Mouse (Mus musculus): ENCODE data around the gene Zfp616.

Zfp616 gene

DNA sequence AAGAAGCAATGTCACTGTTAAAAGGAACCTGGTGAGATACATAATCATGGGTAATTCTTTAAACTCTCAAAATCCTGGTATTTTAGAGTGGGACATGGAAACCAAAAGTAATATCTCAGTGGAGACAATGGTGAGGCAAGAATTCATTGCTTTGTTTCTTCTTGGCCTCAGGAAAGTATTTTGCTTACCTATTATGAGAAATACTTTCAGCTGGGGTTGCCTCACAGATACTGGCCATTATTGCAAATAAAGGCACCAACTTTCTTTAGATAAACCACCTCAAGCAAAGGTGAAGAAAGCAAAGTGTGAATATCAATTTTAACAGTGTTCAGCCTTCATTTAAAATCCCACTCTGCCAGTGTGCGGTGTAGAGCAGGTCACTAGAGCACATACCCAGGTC, at the start of gene Zfp616:
Zfp616 (plus strand) TSS at position 301 of the 400 bp plus-strand sequence.
- DNase-seq (ENCODE audit: low read depth, low spot score): no peak

DNA sequence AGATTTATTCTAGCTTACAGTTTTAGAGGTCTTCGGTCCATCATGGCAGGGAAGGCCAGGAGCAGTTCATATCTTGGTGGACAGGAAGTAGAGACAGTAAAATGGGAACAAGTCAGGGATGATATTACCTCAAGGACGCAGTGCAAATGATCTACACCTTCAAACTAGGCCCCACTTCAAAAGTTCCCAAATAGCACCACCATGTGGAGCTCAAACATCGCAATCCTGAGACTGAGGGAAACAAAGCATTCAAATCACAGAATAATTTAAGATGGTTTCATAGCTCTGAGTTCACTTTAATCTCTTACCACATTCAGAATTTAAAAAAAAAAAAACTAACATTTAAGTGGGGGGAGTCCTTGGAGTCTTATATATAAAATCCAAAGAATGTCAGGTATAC, 18.4 kb upstream of the Zfp616 start:
- DNase-seq (ENCODE audit: low read depth, low spot score): no peak

DNA sequence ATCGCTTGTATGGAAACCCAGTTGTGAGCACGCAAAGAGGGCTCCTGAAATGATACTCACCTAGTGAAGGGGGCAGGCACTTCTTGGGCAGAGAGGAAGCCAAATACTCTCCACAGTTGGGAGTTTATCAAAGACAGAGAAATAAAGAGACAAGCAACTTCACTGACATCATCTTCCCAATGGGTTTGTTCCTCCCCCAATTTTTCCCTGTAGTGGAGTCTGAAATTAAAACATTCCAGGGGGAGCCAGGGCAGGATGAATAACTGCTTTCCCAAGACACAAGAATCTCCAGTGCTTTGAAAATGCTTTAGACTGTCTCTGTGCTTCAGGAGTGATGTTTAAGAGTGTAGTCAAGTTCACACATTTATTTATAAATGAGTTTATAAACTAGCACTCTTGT, 13.3 kb upstream of the Zfp616 start, which contains the start of the genes Olfr139 and Olfr399:
Olfr139 (minus strand) TSS at position 101 of the 400 bp plus-strand sequence.
Olfr399 (minus strand) TSS at position 165 of the 400 bp plus-strand sequence.
- no peak for DNase-seq (ENCODE audit: low read depth, low spot score)

DNA sequence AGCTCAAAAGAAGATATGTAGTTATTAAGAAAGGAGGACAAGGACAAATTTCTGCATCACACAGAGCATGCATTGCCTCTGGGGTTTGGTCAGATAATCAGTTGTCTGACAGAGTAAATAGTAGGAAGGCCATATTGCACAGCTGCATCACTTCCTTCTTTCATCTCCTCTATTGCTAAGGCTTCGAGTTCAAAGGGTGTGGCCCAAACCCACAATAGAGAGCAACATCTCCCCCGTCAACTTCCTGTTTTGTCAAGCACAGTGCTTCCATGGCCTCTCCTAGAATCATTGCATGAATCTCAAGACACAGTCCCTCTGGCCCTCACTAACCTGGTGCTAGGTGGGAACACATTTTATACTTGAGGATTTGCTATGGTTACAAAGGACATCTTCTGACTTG, 31.0 kb downstream of the Zfp616 start:
- no peak for DNase-seq (ENCODE audit: low read depth, low spot score)

DNA sequence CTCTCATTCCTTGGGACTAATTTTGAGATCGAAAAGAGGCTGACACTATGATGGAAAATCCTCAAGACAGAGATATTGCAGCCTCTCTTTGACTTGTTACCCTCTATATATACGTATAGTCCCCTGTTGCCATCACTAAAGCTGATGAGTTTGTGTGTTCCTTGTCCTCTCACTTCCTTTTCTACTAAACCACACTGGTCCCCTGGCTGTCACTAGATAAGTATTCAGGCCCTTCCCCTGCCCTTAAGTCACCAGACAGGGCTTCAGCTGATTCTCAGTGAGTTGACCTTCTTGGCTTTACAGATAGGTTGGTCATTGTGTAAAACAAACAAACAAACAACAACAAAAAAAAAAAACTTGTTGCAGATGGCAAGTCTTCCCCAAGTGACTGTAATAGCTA, 31.8 kb downstream of the Zfp616 start:
- no peak for DNase-seq (ENCODE audit: low read depth, low spot score)

DNA sequence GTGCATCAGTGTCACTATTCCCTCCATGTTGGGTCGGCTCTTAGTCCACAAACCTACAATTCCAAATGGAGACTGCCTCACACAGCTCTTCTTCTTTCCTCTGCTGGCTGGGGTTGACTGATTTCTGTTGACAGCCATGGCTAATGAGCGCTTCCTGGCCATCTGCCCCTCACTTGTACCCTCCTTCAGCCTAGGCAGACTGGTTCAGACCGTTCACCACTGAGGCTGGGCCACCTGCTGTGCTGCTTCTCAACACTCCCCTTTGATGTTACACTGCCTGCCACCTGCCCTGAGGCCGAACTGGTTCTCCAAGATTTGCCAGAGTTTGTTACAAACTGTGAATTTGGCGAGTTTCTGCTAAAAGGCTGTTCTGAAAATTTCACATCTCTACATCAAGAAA, 35.3 kb downstream of the Zfp616 start:
- no peak for DNase-seq (ENCODE audit: low read depth, low spot score)

DNA sequence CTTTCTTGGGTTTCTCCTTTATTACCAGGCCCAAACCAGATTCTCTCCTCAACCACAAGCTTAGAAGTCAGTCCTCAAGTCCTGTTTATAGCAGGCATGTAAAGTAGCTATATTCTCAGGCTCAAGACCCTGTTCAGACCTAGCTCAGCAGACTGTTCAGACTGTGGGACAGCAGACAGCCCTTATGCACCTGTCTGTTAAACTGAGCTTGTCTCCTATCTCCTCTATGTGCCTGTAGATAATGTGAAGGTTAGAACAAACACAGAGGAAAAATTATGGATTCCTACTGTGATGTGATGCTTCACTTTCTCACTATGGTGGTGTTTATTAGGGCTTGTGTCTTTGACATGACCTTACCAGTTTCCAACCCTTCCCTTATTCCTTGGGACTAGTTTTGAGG, 43.7 kb downstream of the Zfp616 start, which contains the start of gene Olfr401:
Olfr401 (plus strand) TSS at position 301 of the 400 bp plus-strand sequence.
- DNase-seq (ENCODE audit: low read depth, low spot score): no peak

Measured in forelimb bud, embryonic 11.5 days (tissue).